Mouse (Mus musculus) ES-Bruce4 (cell line): ENCODE data around the gene Gm49337. TPM values are rescaled to one million over a fixed set of nuclear protein-coding genes. Genes with fewer than 3 reads are reported as not detected.

Experiments
- H3K27ac ChIP-seq: 2 replicates; pipeline ENCODE4 v1.5.1; 2012; ENCODE audit warnings: low read length, inconsistent platforms; ENCODE audit not compliant: insufficient read depth
- H3K27me3 ChIP-seq: 2 replicates; pipeline ENCODE4 v1.6.1; 2012; ENCODE audit warnings: mild to moderate bottlenecking, low read length, inconsistent platforms; ENCODE audit not compliant: control insufficient read depth, poor library complexity, insufficient read depth, severe bottlenecking
- H3K36me3 ChIP-seq: 2 replicates; pipeline ENCODE4 v1.6.1; 2012; ENCODE audit warnings: inconsistent platforms, mild to moderate bottlenecking, low read length, moderate library complexity; ENCODE audit not compliant: control insufficient read depth, poor library complexity, insufficient read depth, severe bottlenecking
- H3K4me1 ChIP-seq: one replicate; pipeline ENCODE4 v1.8.1; 2011; ENCODE audit warnings: low read length; ENCODE audit not compliant: control insufficient read depth, insufficient read depth
- H3K4me3 ChIP-seq: 2 replicates; pipeline ENCODE4 v1.5.1; 2011; ENCODE audit warnings: low read depth, mild to moderate bottlenecking, low read length
- H3K9ac ChIP-seq: 2 replicates; pipeline ENCODE4 v1.6.1; 2012; ENCODE audit warnings: low read depth, mild to moderate bottlenecking, inconsistent platforms; ENCODE audit not compliant: poor library complexity, severe bottlenecking
- H3K9me3 ChIP-seq: replicated peaks from 2 replicates; pipeline ENCODE4 v1.6.1; 2012; ENCODE audit warnings: mild to moderate bottlenecking, low read length, inconsistent platforms; ENCODE audit not compliant: control insufficient read depth, poor library complexity, insufficient read depth, severe bottlenecking
- CTCF ChIP-seq: IDR thresholded peaks from one replicate; pipeline ENCODE4 v1.8.1; 2011; ENCODE audit warnings: low read depth, low read length
- EP300 ChIP-seq: IDR thresholded peaks from 2 replicates; pipeline ENCODE4 v1.6.1; 2011; ENCODE audit warnings: low read depth, low read length; ENCODE audit not compliant: insufficient read depth
- POLR2A ChIP-seq: IDR thresholded peaks from one replicate; pipeline ENCODE4 v1.8.1; 2011; ENCODE audit warnings: low read length; ENCODE audit not compliant: insufficient read depth
- polyA plus RNA-seq: library from polyadenylated mRNA; stranded (reverse); fragments of >200 nt; gene quantifications from 2 replicates; pipeline ENCODE4 v1.2.4, GENCODE M21; 2011; ENCODE audit warnings: low read depth; ENCODE audit not compliant: missing spikeins, insufficient read depth, insufficient read length

Gm49337 gene
- polyA plus RNA-seq, 1 experiment: not detected

DNA sequence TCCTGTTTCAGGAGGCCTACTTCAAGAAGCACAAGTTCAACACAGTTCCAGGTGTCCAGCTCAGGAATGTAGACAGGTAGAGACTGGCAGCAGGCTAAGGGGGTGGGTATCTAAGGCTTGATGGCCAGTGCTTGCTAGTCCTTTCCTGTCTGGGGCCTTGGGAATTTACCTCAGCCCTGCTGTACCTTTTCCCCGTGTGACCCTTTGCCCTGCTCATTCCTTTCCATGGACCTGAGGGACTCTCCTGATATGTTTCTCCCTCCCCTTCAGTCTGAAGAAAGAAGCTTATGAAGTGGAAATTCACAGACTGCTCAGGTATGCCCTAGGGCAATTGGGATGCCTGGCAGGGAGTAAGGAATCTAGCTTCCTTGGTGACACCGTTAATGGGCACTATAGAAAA lies 15.3 kb upstream of the Gm49337 start:
- TF ChIP-seq EP300 (no peak), CTCF (no peak)
- Histone ChIP-seq H3K36me3 (peaks cover 54% of the 10 kb centered on the region), H3K4me3 (no peak overlapping the region), H3K27ac (no peak overlapping the region), H3K9me3 (no peaks in the 10 kb centered on the region), H3K4me1 (no peaks in the 10 kb centered on the region), H3K27me3 (no peaks in the 10 kb centered on the region), H3K9ac (no peak overlapping the region)

GRCm38 (mm10) chr4:116159912-116160311 lies 13.3 kb upstream of the Gm49337 start:
- Histone ChIP-seq H3K36me3 (peaks cover 41% of the 10 kb centered on the region), H3K4me3 (no peak overlapping the region), H3K9ac (no peak overlapping the region), H3K4me1 (peaks cover 3% of the 10 kb centered on the region), H3K27ac (no peak overlapping the region), H3K9me3 (no peaks in the 10 kb centered on the region), H3K27me3 (no peaks in the 10 kb centered on the region)
- TF ChIP-seq POLR2A: no peak
- TF ChIP-seq CTCF: no peak
- no peak for TF ChIP-seq EP300

GRCm38 (mm10) chr4:116160769-116161168 lies 12.4 kb upstream of the Gm49337 start:
- Histone ChIP-seq H3K27ac (no peak overlapping the region), H3K36me3 (peaks cover 37% of the 10 kb centered on the region), H3K9me3 (no peaks in the 10 kb centered on the region), H3K9ac (no peak overlapping the region), H3K27me3 (no peaks in the 10 kb centered on the region), H3K4me1 (peaks cover 4% of the 10 kb centered on the region), H3K4me3 (no peak overlapping the region)
- TF ChIP-seq EP300 (no peak), CTCF (no peak), POLR2A (no peak)

DNA sequence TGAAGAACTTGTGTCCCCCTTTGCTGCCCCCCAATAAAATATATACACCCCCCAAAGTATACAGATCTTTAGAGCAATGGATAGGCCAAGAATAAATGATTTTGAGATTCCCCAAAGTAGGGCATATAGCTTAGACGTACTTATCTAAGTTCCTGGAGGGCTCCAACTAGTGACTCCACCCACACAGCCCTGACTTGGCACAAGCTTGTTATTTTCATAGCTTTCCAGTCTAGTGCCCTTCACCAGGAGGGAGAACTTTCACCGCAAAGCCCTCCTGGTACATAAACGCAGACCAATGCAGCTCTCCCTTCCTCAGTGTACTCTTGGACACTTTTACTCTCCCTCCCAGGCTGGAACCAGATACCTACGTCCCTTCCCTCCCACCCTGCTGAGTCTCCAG lies 11.0 kb upstream of the Gm49337 start:
- H3K4me3 ChIP-seq: no peak overlapping the region
- H3K36me3 ChIP-seq: peaks cover 25% of the 10 kb centered on the region
- H3K27me3 ChIP-seq: no peaks in the 10 kb centered on the region
- H3K9ac ChIP-seq: no peak overlapping the region
- TF ChIP-seq POLR2A: no peak
- TF ChIP-seq CTCF: no peak
- TF ChIP-seq EP300: no peak
- H3K9me3 ChIP-seq: no peaks in the 10 kb centered on the region
- H3K4me1 ChIP-seq: peaks cover 5% of the 10 kb centered on the region
- H3K27ac ChIP-seq: no peak overlapping the region

DNA sequence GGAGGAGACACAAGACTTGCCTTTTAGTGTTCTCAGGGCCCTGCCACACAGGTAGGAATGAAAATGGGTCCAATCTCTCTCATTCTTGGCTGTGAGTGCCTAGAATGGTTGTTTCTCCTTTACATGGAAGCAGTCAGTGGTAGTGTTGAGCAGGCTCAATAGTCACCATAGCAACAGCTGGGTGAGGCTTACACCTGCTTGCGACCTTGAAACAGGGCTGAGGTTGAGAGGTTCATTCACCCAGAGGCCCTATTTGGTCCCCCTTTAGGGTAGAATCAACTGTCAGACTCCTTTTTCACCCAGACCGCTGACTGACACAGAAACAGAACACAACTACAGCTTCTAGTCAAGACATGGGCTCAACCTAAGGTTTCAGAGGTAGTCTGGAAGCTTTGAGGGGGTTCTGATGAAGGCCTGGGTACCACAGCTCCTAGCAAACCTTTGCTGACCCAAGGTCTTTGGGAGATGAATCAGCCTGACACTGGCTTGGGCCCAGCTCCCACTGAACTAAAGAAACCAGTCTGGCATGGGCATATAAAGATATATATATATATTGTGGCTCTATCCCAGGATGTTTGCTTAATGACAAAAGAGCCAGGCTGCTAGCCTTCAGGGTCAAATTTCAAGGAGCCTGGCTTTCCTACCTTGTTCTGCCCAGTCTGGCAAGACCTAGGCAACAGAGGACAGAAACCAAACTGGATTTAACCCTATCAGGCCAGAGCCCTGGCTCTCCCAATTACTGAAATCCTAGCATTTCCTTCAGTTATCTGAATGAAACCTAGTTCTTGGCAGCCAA lies 8.2 kb upstream of the Gm49337 start:
- Histone ChIP-seq H3K4me1 (peaks cover 5% of the 10 kb centered on the region), H3K9me3 (no peaks in the 10 kb centered on the region), H3K27ac (no peak overlapping the region), H3K9ac (no peak overlapping the region), H3K27me3 (no peaks in the 10 kb centered on the region), H3K36me3 (peaks cover 7% of the 10 kb centered on the region; the same call in 1 of the 2 replicates), H3K4me3 (no peak overlapping the region)
- TF ChIP-seq POLR2A: no peak
- no peak for TF ChIP-seq EP300
- no peak for TF ChIP-seq CTCF

DNA sequence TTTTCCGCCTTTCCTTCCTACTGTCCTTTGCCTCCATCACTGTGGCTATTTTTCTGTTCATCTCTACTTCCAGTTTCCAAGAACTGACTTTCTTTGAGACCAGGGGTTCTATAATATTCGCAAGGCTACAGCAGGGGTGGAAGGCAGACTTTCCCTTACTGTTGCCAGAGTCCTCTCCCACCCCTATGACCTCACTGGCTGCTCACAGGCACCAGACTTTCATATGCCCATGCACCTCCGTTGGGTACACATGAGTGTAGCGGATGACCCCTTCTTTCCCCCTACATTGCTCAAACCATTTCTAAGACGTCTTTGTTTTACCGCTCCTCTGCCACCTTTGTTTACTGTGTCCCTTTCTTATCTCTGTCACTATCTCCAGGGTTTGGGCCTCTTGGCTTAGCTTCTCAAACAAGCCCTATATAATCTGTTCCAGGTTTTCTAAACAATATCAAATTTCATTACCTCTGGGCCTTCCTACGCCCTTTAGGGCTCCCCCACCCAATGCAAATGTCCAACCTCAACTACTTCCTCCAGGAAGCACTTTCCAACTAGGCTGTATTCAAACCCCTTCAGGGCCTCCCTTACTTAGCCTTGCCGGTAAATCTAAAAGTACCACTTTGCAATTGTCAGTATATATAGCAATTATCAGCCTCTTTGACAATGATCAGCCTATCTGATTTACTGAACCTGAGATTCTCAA lies 7.3 kb upstream of the Gm49337 start:
- no peak overlapping the region for H3K27ac ChIP-seq
- TF ChIP-seq CTCF (no peak), POLR2A (no peak), EP300 (no peak)
- H3K9me3 ChIP-seq: no peaks in the 10 kb centered on the region
- H3K27me3 ChIP-seq: no peaks in the 10 kb centered on the region
- no peak overlapping the region for H3K4me3 ChIP-seq
- no peak overlapping the region for H3K9ac ChIP-seq
- 0 out of 2 replicates have a peak, but pooled peaks cover 2% of the 10 kb centered on the region for H3K36me3 ChIP-seq
- H3K4me1 ChIP-seq: peaks cover 5% of the 10 kb centered on the region
